27 mouse cellular contexts compared by ENCODE assay signal in genomic region chr4:105356616-105357015, GRCm38 (mm10).
DNase-seq lines count a peak whose midpoint lies in the region; ATAC-seq lines count a peak whose summit lies in the region.
"Had no signal": no experiment of that assay in that cellular context is flagged by ENCODE, and none has a peak within 500 bp of the region (broad histone marks: within the 10 kb centered on the region; RNA-seq: fewer than 3 reads in every experiment).

No protein-coding gene starts in this region.

- peak; percentile 29 for DNase-seq in embryo, embryonic 10 days (ENCODE audit: low spot score)
- DNase-seq in embryo, embryonic 9.5 days (ENCODE audit: extremely low spot score) = no peak
- DNase-seq in neural tube, embryonic 10.5 days (ENCODE audit: extremely low spot score, low spot score) = no peak
- no peak for DNase-seq in adrenal gland, postnatal 36 days
- DNase-seq: adrenal gland, adult 8-10 months; cerebellum, adult 2 months; cerebellum, postnatal 25 days; gastrocnemius, postnatal 25 days; heart, adult 2 months; heart, postnatal 14 days; kidney, postnatal 4 days; layer of hippocampus, adult 9-11 months; left cerebral cortex, postnatal 4 days; liver, postnatal 0 days; thymus, postnatal 25 days had no signal

- H3K36me3 ChIP-seq in kidney, embryonic 15.5 days = no peaks in the 10 kb centered on the region
- H3K36me3 ChIP-seq in kidney, embryonic 16.5 days (ENCODE audit: insufficient read depth, low read length) = no peaks in the 10 kb centered on the region
- H3K36me3 ChIP-seq in neural tube, embryonic 12.5 days = no peaks in the 10 kb centered on the region
- H3K36me3 ChIP-seq: forebrain, embryonic 12.5 days; heart, embryonic 13.5 days; midbrain, embryonic 13.5 days; stomach, embryonic 15.5 days had no signal

- peaks cover 7% of the 10 kb centered on the region for H3K4me1 ChIP-seq in kidney, embryonic 15.5 days
- no peaks in the 10 kb centered on the region for H3K4me1 ChIP-seq in kidney, embryonic 16.5 days (ENCODE audit: insufficient read depth, low read length)
- H3K4me1 ChIP-seq in neural tube, embryonic 12.5 days = peaks cover 6% of the 10 kb centered on the region; the same call in 1 of the 2 replicates
- H3K4me1 ChIP-seq: stomach, embryonic 15.5 days had no signal

- WGBS in kidney, embryonic 15.5 days = 74% methylated on average over 3 of the region's 3 CpGs
- WGBS in kidney, embryonic 16.5 days = 67% methylated on average over 3 of the region's 3 CpGs
- WGBS in neural tube, embryonic 12.5 days = 13% methylated on average over 3 of the region's 3 CpGs

- H3K9me3 ChIP-seq in kidney, embryonic 15.5 days (replicated peaks) = no peaks in the 10 kb centered on the region
- no peaks in the 10 kb centered on the region for H3K9me3 ChIP-seq in kidney, embryonic 16.5 days (ENCODE audit: low read length)
- H3K9me3 ChIP-seq in neural tube, embryonic 12.5 days = no peaks in the 10 kb centered on the region
- H3K9me3 ChIP-seq: forebrain, embryonic 12.5 days; heart, embryonic 13.5 days; midbrain, embryonic 13.5 days; stomach, embryonic 15.5 days had no signal

- ATAC-seq in kidney, embryonic 15.5 days (replicated peaks; ENCODE audit: low FRiP score) = no peak
- no peak for ATAC-seq in kidney, embryonic 16.5 days (ENCODE audit: low FRiP score, low TSS enrichment)
- peak; percentile 68 for ATAC-seq in neural tube, embryonic 12.5 days (ENCODE audit: low FRiP score, low read depth)
- ATAC-seq: activated CD4-positive, CD25-positive, alpha-beta regulatory T cell, adult 4 months; intestine, postnatal 0 days; liver, postnatal 0 days; lung, postnatal 0 days; midbrain, embryonic 13.5 days had no signal

- no peak overlapping the region for H3K4me2 ChIP-seq in kidney, embryonic 15.5 days
- H3K4me2 ChIP-seq in kidney, embryonic 16.5 days (replicated peaks; ENCODE audit: low read depth, low read length) = no peak overlapping the region
- H3K4me2 ChIP-seq in neural tube, embryonic 12.5 days (replicated peaks) = no peak overlapping the region
- H3K4me2 ChIP-seq: forebrain, embryonic 12.5 days; heart, embryonic 13.5 days; midbrain, embryonic 13.5 days; stomach, embryonic 15.5 days had no signal

- no peaks in the 10 kb centered on the region for H3K27me3 ChIP-seq in kidney, embryonic 15.5 days
- no peaks in the 10 kb centered on the region for H3K27me3 ChIP-seq in kidney, embryonic 16.5 days (ENCODE audit: insufficient read depth, low read length)
- H3K27me3 ChIP-seq in neural tube, embryonic 12.5 days (replicated peaks) = no peaks in the 10 kb centered on the region
- H3K27me3 ChIP-seq: forebrain, embryonic 12.5 days; heart, embryonic 13.5 days; midbrain, embryonic 13.5 days; stomach, embryonic 15.5 days had no signal

- peak overlapping the region; percentile 48; the same call in 1 of the 2 replicates for H3K27ac ChIP-seq in kidney, embryonic 15.5 days
- H3K27ac ChIP-seq in kidney, embryonic 16.5 days (ENCODE audit: low read length) = no peak overlapping the region
- no peak overlapping the region for H3K27ac ChIP-seq in neural tube, embryonic 12.5 days
- H3K27ac ChIP-seq: forebrain, embryonic 12.5 days; heart, adult 2 months; heart, embryonic 13.5 days; macrophage; midbrain, embryonic 13.5 days; stomach, embryonic 15.5 days had no signal

- no peak overlapping the region for H3K4me3 ChIP-seq in kidney, embryonic 15.5 days (replicated peaks)
- H3K4me3 ChIP-seq in kidney, embryonic 16.5 days (ENCODE audit: low read length) = no peak overlapping the region
- no peak overlapping the region for H3K4me3 ChIP-seq in neural tube, embryonic 12.5 days
- H3K4me3 ChIP-seq: forebrain, embryonic 12.5 days; heart, adult 2 months; heart, embryonic 13.5 days; midbrain, embryonic 13.5 days; myocyte; stomach, embryonic 15.5 days had no signal

- H3K9ac ChIP-seq in kidney, embryonic 15.5 days = no peak overlapping the region
- no peak overlapping the region for H3K9ac ChIP-seq in kidney, embryonic 16.5 days (replicated peaks; ENCODE audit: low read length)
- no peak overlapping the region for H3K9ac ChIP-seq in neural tube, embryonic 12.5 days
- H3K9ac ChIP-seq: forebrain, embryonic 12.5 days; heart, embryonic 13.5 days; liver, postnatal 0 days; midbrain, embryonic 13.5 days; stomach, embryonic 15.5 days had no signal
